Mouse (Mus musculus) kidney, embryonic 15.5 days (tissue): ENCODE results near the gene Antxr1. TPM values are rescaled to one million over a fixed set of nuclear protein-coding genes. Genes with fewer than 3 reads are reported as not detected.

ENCODE experiments used
- ATAC-seq: fragments of 200-750 bp; cut with Nextera tagmentation; replicated peaks from 2 replicates; pipeline ENCODE4 v1.8.0; 2017; ENCODE audit warnings: moderate TSS enrichment; ENCODE audit not compliant: low FRiP score
- H3K27ac ChIP-seq: fragments of 300-500 bp; sonication (generic); 2 replicates; pipeline ENCODE4 v1.5.1; 2015; ENCODE audit warnings: mild to moderate bottlenecking, inconsistent platforms
- H3K27me3 ChIP-seq: fragments of 300-500 bp; sonication (generic); 2 replicates; pipeline ENCODE4 v1.6.1; 2015; ENCODE audit warnings: inconsistent platforms
- H3K36me3 ChIP-seq: fragments of 300-500 bp; sonication (generic); 2 replicates; pipeline ENCODE4 v1.6.1; 2015; ENCODE audit warnings: inconsistent platforms
- H3K4me1 ChIP-seq: fragments of 300-500 bp; sonication (generic); 2 replicates; pipeline ENCODE4 v1.6.1; 2015; ENCODE audit warnings: inconsistent platforms
- H3K4me2 ChIP-seq: fragments of 300-500 bp; sonication (generic); 2 replicates; pipeline ENCODE4 v1.6.1; 2015; ENCODE audit warnings: moderate library complexity, mild to moderate bottlenecking, inconsistent platforms
- H3K4me3 ChIP-seq: fragments of 300-500 bp; sonication (generic); replicated peaks from 2 replicates; pipeline ENCODE4 v1.5.1; 2015; ENCODE audit warnings: mild to moderate bottlenecking, inconsistent platforms
- H3K9ac ChIP-seq: fragments of 300-500 bp; sonication (generic); 2 replicates; pipeline ENCODE4 v1.6.1; 2015; ENCODE audit warnings: mild to moderate bottlenecking, inconsistent platforms
- H3K9me3 ChIP-seq: fragments of 300-500 bp; sonication (generic); replicated peaks from 2 replicates; pipeline ENCODE4 v1.6.1; 2016; ENCODE audit warnings: inconsistent platforms
- WGBS: fragments of 180-500 bp; shearing (Covaris S2); methylation state at CpG from one replicate; pipeline ENCODE4 v1.1.7; 2015; ENCODE audit warnings: mixed read lengths; 5-methylcytosine and 5-hydroxymethylcytosine counted together
- polyA plus RNA-seq: library from polyadenylated mRNA; unstranded; fragments of >200 nt; fragmentation: Nextera tagmentation; extraction: Ambion mirVana; gene quantifications from 2 replicates; pipeline ENCODE4 v1.2.1, GENCODE M21; 2015

Gene Antxr1
- polyA plus RNA-seq, 1 experiment from 2014 or later: 6.2 TPM

DNA sequence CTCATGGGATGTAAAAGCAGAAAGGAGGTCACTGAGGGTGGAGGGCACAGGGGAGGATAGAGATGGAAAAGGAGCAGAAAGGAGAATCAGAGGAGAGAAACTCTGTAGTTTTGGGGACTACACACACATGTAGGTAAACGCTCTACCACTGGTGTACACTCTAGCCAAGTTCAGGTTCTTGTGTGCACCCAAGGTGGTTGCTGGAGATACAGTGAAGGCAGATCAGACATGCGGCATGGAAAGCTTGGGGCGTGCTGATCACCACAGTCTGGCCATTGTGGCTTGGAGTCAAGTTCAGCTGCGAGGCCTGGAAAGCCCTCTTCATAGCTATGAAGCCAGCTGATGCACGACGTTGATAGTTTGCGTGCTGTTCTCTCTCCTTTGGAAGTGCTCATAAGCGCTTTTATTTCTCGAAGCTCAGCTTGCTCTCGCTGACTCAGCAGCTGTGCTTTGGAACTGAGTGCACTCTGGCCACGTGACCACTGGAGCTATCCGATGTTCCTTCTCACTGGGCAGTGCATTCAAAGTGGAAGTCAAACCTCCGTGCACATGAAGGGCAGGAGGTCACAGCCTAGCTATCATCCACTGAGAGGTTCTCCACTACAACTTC, 128.1 kb downstream of the Antxr1 start:
- H3K27ac ChIP-seq: no peak overlapping the region
- peak; percentile 75 for ATAC-seq
- H3K4me2 ChIP-seq: no peak overlapping the region
- H3K36me3 ChIP-seq: 0 out of 2 replicates have a peak, but pooled peaks cover 6% of the 10 kb centered on the region
- 51% methylated on average over 13 of the region's 13 CpGs for whole genome bisulfite sequencing
- H3K9me3 ChIP-seq: no peaks in the 10 kb centered on the region
- H3K27me3 ChIP-seq: no peaks in the 10 kb centered on the region
- no peak overlapping the region for H3K4me3 ChIP-seq
- peaks cover 24% of the 10 kb centered on the region for H3K4me1 ChIP-seq
- H3K9ac ChIP-seq: no peak overlapping the region

DNA sequence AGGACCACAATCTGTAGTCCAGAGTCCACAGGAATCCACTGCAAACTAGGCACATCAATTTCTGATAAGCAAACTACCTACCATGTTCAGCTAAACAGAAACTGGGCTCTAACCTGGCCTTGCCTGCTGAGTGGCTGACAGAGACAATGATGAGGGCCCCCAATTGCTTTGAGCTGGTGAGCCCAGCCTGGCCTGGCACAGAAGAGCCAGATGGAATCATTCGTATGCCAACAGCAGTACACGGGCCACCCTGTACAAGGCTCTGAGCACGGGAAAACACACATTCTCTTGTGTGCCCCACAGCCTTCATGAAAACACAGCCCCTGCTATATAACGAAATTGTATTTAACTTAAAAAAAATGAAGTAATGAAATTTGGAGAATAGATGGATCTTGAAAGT, 128.8 kb downstream of the Antxr1 start:
- Histone ChIP-seq H3K4me1 (peaks cover 24% of the 10 kb centered on the region), H3K9ac (no peak overlapping the region), H3K36me3 (0 out of 2 replicates have a peak, but pooled peaks cover 6% of the 10 kb centered on the region), H3K9me3 (no peaks in the 10 kb centered on the region), H3K27me3 (no peaks in the 10 kb centered on the region), H3K4me3 (no peak overlapping the region), H3K27ac (no peak overlapping the region), H3K4me2 (no peak overlapping the region)
- WGBS: 90% methylated on average over 4 of the region's 4 CpGs
- ATAC-seq: no peak

DNA sequence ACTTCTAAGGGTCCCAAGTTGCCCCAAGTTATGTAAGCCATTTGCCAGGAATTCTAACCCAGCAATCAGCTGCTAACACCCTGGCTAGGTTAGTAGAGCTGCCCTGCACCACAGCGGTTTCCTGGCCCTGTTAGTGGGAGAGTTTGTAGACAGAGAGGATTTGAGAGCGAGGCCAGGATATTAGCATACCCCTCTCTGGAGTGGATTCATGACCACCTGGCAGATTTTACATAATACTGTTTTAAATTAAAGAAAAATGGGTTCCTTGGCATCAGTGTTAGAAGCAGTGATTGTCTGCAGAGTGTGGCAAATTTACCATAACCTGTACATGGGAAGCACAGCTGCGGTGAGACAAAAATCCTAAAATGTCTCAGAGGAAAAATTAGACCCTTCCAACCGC, 132.2 kb downstream of the Antxr1 start:
- H3K9me3 ChIP-seq: no peaks in the 10 kb centered on the region
- no peak for ATAC-seq
- no peaks in the 10 kb centered on the region for H3K36me3 ChIP-seq
- no peak overlapping the region for H3K4me2 ChIP-seq
- H3K9ac ChIP-seq: no peak overlapping the region
- H3K4me3 ChIP-seq: no peak overlapping the region
- peaks cover 24% of the 10 kb centered on the region for H3K4me1 ChIP-seq
- WGBS: 82% methylated on average over 4 of the region's 4 CpGs
- no peaks in the 10 kb centered on the region for H3K27me3 ChIP-seq
- no peak overlapping the region for H3K27ac ChIP-seq

DNA sequence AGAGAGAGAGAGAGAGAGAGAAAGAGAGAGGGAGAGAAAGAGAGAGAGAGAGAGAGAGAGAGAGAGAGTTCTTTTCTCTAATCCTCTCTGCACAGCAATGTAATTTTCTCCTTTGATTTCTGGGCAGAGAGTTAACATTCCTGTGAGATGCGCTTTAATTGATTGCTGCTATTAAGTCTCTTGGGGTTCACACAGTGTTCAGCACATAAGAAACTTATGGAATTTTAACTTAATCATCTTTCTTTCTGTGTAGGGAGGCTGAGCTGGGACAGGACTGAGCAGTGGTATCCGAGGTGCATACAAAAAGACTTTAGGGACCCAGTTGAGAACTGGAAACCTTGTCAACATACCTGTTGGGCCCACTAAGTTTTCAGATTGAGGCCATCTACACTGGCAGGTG, 132.6 kb downstream of the Antxr1 start:
- H3K4me1 ChIP-seq: peaks cover 24% of the 10 kb centered on the region
- no peak for ATAC-seq
- H3K9ac ChIP-seq: no peak overlapping the region
- no peaks in the 10 kb centered on the region for H3K36me3 ChIP-seq
- no peak overlapping the region for H3K4me3 ChIP-seq
- no peak overlapping the region for H3K27ac ChIP-seq
- 83% methylated on average over 2 of the region's 2 CpGs for WGBS
- H3K27me3 ChIP-seq: no peaks in the 10 kb centered on the region
- H3K4me2 ChIP-seq: no peak overlapping the region
- no peaks in the 10 kb centered on the region for H3K9me3 ChIP-seq

DNA sequence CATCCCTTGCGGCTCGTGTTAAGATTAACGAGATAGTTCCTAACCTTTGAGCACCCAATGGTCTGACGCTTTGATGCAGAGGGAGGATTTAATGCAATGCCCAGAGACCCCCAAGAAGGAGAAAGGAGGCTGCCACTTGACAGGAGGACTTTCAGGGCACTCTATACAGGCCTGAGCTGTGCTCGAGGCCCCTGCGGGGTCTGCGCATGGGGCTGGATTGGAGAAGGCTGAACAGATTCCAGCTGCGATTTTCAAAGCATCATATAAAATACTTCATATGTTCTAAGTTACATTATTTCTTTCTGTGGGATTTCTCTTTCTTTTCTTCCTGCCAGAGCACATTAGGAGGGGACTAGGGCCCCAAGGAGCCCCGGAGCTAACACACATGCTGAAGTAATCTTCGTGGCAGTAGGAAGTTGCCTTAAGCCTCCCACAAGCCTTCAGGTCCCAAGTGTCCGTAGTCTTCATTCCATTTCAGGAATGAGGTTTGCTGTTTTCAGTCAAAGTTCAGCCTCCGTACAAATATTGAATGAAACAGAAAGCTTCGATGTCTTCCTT, 133.5 kb downstream of the Antxr1 start:
- 0 out of 2 replicates have a peak overlapping the region, but pooled peaks have one; percentile 2 for H3K27ac ChIP-seq
- H3K4me2 ChIP-seq: no peak overlapping the region
- 78% methylated on average over 13 of the region's 13 CpGs for WGBS
- H3K9ac ChIP-seq: no peak overlapping the region
- no peaks in the 10 kb centered on the region for H3K9me3 ChIP-seq
- no peak overlapping the region for H3K4me3 ChIP-seq
- no peak for ATAC-seq
- peaks cover 17% of the 10 kb centered on the region; the same call in 1 of the 2 replicates for H3K4me1 ChIP-seq
- no peaks in the 10 kb centered on the region for H3K36me3 ChIP-seq
- H3K27me3 ChIP-seq: no peaks in the 10 kb centered on the region

DNA sequence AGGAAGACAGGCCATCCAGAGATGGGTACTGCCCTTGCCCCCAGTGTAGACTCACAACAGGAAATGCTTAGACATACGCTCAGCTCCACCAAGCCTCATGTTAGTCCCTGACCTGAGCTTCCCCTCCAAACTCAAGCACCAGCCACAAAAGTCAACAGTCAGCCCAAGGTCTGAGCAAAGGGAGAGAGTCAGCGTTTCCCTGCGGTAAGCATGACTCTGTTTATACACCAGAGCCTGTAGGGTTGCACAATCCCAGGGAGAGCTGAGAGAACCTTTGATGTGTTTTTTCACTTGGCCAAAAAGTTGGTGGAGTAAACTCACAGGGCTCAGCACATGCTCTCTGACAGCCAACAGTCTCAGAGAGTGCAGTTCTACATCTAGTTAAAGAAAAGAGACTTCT, 145.9 kb downstream of the Antxr1 start:
- H3K27ac ChIP-seq: peak overlapping the region; percentile 2; the same call in 1 of the 2 replicates
- WGBS: 54% methylated on average over 3 of the region's 3 CpGs
- H3K4me2 ChIP-seq: no peak overlapping the region
- H3K9ac ChIP-seq: no peak overlapping the region
- H3K27me3 ChIP-seq: no peaks in the 10 kb centered on the region
- H3K36me3 ChIP-seq: no peaks in the 10 kb centered on the region; the same call in 1 of the 2 replicates
- no peaks in the 10 kb centered on the region for H3K9me3 ChIP-seq
- H3K4me1 ChIP-seq: peaks cover 40% of the 10 kb centered on the region
- no peak for ATAC-seq
- no peak overlapping the region for H3K4me3 ChIP-seq

DNA sequence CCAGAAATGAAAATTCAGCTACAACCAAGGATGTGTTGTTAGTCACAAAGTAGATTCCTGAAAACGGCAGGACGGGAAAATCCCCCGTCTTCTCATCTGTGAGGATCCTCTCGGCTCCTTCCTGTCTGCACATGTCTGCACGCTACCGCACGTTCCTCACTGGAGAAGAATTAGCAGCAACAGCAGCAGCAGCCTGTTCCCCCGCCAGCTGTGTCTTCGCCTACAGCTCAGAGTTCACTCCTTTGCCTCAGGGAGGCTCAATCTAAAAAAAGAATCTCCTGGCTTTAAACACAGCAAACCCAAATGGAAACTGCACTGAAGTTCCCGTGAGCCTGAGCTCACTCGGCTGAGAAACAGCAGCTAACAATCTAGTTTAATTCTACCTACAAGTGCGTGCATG, 148.6 kb downstream of the Antxr1 start:
- H3K36me3 ChIP-seq: no peaks in the 10 kb centered on the region; the same call in 1 of the 2 replicates
- H3K4me2 ChIP-seq: no peak overlapping the region
- H3K4me1 ChIP-seq: peaks cover 50% of the 10 kb centered on the region
- H3K27me3 ChIP-seq: no peaks in the 10 kb centered on the region
- H3K9ac ChIP-seq: no peak overlapping the region
- peak overlapping the region; percentile 66; the same call in 1 of the 2 replicates for H3K27ac ChIP-seq
- no peak overlapping the region for H3K4me3 ChIP-seq
- H3K9me3 ChIP-seq: no peaks in the 10 kb centered on the region
- ATAC-seq: no peak
- 54% methylated on average over 12 of the region's 12 CpGs for WGBS

DNA sequence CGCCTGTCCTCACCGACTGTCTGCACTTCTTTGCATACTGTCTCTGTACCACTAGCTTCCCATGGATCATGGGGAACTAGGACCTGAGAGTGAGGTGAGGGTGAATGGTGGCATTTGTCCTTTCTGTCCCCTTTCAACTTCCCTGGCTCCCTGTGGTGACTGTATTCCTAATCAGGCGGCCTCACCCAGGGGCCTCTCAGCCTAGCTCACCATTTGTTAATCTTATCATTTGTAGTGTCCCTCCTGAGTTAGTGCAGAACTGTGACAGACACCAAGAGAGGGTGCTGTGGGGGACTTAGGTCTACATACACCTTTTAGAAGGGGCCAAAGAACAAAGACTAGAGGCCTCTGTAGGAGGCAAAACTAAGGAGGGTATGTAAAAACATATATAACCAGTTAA, 151.2 kb downstream of the Antxr1 start:
- Histone ChIP-seq H3K27ac (no peak overlapping the region), H3K27me3 (no peaks in the 10 kb centered on the region), H3K4me1 (peaks cover 40% of the 10 kb centered on the region), H3K36me3 (no peaks in the 10 kb centered on the region; the same call in 1 of the 2 replicates), H3K4me2 (no peak overlapping the region), H3K9ac (no peak overlapping the region), H3K4me3 (no peak overlapping the region), H3K9me3 (no peaks in the 10 kb centered on the region)
- ATAC-seq: no peak
- 90% methylated on average over 3 of the region's 3 CpGs for WGBS

DNA sequence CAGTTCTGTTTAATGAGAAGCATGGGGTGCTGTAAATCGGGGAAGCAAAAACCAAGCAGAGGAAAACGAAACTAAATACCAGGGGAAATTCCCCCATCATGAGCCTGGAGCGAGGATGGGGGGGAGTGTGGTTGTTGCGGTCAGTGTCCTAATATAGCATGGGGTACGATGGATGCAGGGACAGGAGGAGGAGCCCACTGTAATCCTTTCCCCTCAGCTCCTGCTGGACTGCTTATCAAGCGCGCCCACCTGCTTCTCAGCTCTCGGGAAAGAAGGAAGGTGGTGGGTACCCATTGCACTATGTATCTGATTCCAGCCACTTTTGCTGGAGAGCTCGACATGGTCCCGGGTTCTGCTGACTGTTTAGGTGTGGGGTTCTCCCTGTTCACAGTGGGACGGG, 151.6 kb downstream of the Antxr1 start:
- no peaks in the 10 kb centered on the region for H3K9me3 ChIP-seq
- peaks cover 36% of the 10 kb centered on the region for H3K4me1 ChIP-seq
- ATAC-seq: 0 out of 2 replicates have a peak, but pooled peaks have one; percentile 54
- H3K27ac ChIP-seq: no peak overlapping the region
- no peak overlapping the region for H3K9ac ChIP-seq
- no peak overlapping the region for H3K4me2 ChIP-seq
- H3K36me3 ChIP-seq: peaks cover 2% of the 10 kb centered on the region
- H3K27me3 ChIP-seq: no peaks in the 10 kb centered on the region
- 82% methylated on average over 11 of the region's 11 CpGs for WGBS
- H3K4me3 ChIP-seq: no peak overlapping the region

DNA sequence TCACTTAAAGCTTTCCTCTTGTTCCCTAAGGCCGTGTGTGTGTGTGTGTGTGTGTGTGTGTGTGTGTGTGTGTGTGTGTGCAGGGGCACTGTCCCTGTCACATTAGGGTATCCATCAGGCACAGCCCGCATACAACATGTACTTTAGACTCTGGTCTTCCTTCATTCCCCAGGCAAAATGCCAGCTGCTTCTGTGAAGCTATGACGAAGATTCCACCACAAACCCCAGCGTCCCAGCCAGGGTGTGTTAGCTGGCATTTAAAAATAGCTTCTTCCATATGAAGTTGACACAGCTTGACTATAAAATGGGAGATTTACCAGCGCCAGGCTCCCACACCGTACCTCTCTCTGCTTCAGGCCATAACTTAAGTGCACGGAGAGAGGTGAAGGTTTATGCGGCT, 152.5 kb downstream of the Antxr1 start:
- ATAC-seq: no peak
- no peaks in the 10 kb centered on the region for H3K27me3 ChIP-seq
- H3K9ac ChIP-seq: no peak overlapping the region
- H3K4me1 ChIP-seq: peaks cover 36% of the 10 kb centered on the region
- WGBS: 61% methylated on average over 8 of the region's 8 CpGs
- no peaks in the 10 kb centered on the region for H3K9me3 ChIP-seq
- H3K27ac ChIP-seq: 0 out of 2 replicates have a peak overlapping the region, but pooled peaks have one; percentile 27
- no peak overlapping the region for H3K4me3 ChIP-seq
- H3K36me3 ChIP-seq: peaks cover 6% of the 10 kb centered on the region
- H3K4me2 ChIP-seq: no peak overlapping the region

DNA sequence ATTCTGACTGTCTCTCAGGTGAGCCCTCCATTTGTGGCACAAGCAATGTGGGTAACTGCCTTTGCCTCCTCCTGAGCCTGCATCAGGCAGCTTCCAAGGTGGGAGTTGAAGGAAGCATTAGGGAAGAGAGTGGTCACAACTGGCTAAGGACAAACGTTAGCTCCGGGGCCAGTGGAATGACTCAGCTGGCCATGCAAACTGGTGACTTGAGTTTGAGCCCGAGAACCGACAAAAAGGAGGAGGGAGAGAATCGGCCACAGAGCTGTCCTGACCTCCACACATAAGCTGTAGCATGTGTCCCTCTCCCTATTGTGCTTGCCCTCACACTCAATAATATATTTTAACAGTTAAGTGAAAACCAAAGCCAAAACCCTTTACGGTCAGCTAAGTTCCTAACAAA, 152.9 kb downstream of the Antxr1 start:
- Histone ChIP-seq H3K4me1 (peaks cover 35% of the 10 kb centered on the region), H3K36me3 (peaks cover 9% of the 10 kb centered on the region)
- WGBS: 73% methylated on average over 6 of the region's 6 CpGs

DNA sequence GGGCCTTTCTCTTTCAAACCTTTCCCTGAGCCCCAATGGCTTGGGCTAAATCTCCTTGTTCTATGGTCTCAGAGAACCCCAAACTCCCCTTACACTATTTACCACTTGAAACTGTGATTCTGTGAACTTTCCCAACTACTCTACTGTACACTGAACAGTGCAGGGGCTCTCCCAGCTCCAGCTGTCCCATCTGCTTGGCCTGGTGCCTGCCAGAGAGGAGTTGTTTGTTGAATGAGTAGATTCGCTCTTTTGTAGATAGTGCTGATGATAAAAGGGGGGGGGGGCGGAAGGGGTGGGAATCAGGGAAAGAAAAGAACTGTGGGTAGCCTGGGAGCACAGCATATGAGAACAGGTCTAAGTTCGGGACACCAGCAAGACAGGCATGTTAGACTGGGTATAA, 164.2 kb downstream of the Antxr1 start:
- Histone ChIP-seq H3K36me3 (0 out of 2 replicates have a peak, but pooled peaks cover 6% of the 10 kb centered on the region), H3K4me2 (no peak overlapping the region), H3K27ac (no peak overlapping the region), H3K4me1 (no peaks in the 10 kb centered on the region), H3K9me3 (no peaks in the 10 kb centered on the region), H3K4me3 (no peak overlapping the region), H3K27me3 (no peaks in the 10 kb centered on the region), H3K9ac (no peak overlapping the region)
- ATAC-seq: no peak
- WGBS: 87% methylated on average over 3 of the region's 3 CpGs

More for the DNA sequence above, 152.9 kb downstream of the Antxr1 start:
- no peak overlapping the region for H3K9ac ChIP-seq
- no peak overlapping the region for H3K4me2 ChIP-seq
- H3K27me3 ChIP-seq: no peaks in the 10 kb centered on the region
- H3K9me3 ChIP-seq: no peaks in the 10 kb centered on the region
- H3K4me3 ChIP-seq: no peak overlapping the region
- no peak for ATAC-seq
- no peak overlapping the region for H3K27ac ChIP-seq
